Mouse (Mus musculus) hindbrain, embryonic 15.5 days (tissue): ENCODE measurements around the gene Gm20388. TPM values are rescaled to one million over a fixed set of nuclear protein-coding genes. Genes with fewer than 3 reads are reported as not detected.

ENCODE experiments used
- ATAC-seq: fragments of 200-750 bp; cut with Nextera tagmentation; 2 replicates; pipeline ENCODE4 v1.8.0; 2017; ENCODE audit warnings: low read depth, moderate number of reproducible peaks, moderate TSS enrichment; ENCODE audit not compliant: low FRiP score
- H3K27ac ChIP-seq: fragments of 300-500 bp; sonication (generic); replicated peaks from 2 replicates; pipeline ENCODE4 v1.5.1; 2015; ENCODE audit warnings: mild to moderate bottlenecking, inconsistent platforms
- H3K27me3 ChIP-seq: fragments of 300-500 bp; sonication (generic); 2 replicates; pipeline ENCODE4 v1.6.1; 2015; ENCODE audit warnings: control low read depth, inconsistent platforms
- H3K36me3 ChIP-seq: fragments of 300-500 bp; sonication (generic); 2 replicates; pipeline ENCODE4 v1.6.1; 2015; ENCODE audit warnings: control low read depth, inconsistent platforms
- H3K4me1 ChIP-seq: fragments of 300-500 bp; sonication (generic); replicated peaks from 2 replicates; pipeline ENCODE4 v1.6.1; 2015; ENCODE audit warnings: control low read depth, inconsistent platforms
- H3K4me2 ChIP-seq: fragments of 300-500 bp; sonication (generic); 2 replicates; pipeline ENCODE4 v1.6.1; 2015; ENCODE audit warnings: moderate library complexity, mild to moderate bottlenecking, inconsistent platforms
- H3K4me3 ChIP-seq: fragments of 300-500 bp; sonication (generic); 2 replicates; pipeline ENCODE4 v1.5.1; 2015; ENCODE audit warnings: mild to moderate bottlenecking, inconsistent platforms
- H3K9ac ChIP-seq: fragments of 300-500 bp; sonication (generic); 2 replicates; pipeline ENCODE4 v1.6.1; 2015; ENCODE audit warnings: inconsistent platforms
- H3K9me3 ChIP-seq: fragments of 300-500 bp; sonication (generic); 2 replicates; pipeline ENCODE4 v1.6.1; 2016; ENCODE audit warnings: control low read depth, inconsistent platforms
- WGBS: fragments of 180-500 bp; shearing (Covaris S2); methylation state at CpG from one replicate; pipeline ENCODE4 v1.1.7; 2015; 5-methylcytosine and 5-hydroxymethylcytosine counted together
- polyA plus RNA-seq: library from polyadenylated mRNA; unstranded; fragments of >200 nt; fragmentation: Nextera tagmentation; extraction: Ambion mirVana; gene quantifications from 2 replicates; pipeline ENCODE4 v1.2.1, GENCODE M21; 2015

The Gm20388 gene
- polyA plus RNA-seq, 1 experiment from 2014 or later: 5.4 TPM

DNA sequence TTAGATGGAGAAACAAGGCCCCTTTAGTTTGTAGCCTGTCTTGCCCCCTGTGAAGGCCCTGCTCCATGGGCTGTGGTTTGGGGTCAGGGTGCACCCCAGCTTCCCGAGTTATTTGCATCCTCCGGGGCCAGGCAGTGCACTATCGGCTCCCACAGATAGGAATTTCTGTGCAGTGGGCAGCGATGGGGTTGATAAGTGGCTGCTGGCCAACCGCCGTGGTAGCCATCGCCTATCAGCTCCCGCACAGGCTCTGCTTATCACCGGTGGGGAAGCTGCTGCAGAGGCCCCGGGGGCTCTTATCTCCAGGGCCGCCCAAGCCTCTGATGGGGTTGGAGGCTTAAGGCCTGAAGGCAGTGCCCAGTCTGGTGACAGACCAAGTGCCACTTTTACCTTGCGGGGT is 2398.6 kb downstream of the Gm20388 start:
- WGBS: 75% methylated on average over 12 of the region's 12 CpGs
- no peaks in the 10 kb centered on the region for H3K36me3 ChIP-seq
- H3K9me3 ChIP-seq: no peaks in the 10 kb centered on the region
- no peak overlapping the region for H3K9ac ChIP-seq
- no peak overlapping the region for H3K27ac ChIP-seq
- H3K4me3 ChIP-seq: no peak overlapping the region
- no peak overlapping the region for H3K4me2 ChIP-seq
- no peaks in the 10 kb centered on the region for H3K27me3 ChIP-seq
- H3K4me1 ChIP-seq: peaks cover 22% of the 10 kb centered on the region
- no peak for ATAC-seq

DNA sequence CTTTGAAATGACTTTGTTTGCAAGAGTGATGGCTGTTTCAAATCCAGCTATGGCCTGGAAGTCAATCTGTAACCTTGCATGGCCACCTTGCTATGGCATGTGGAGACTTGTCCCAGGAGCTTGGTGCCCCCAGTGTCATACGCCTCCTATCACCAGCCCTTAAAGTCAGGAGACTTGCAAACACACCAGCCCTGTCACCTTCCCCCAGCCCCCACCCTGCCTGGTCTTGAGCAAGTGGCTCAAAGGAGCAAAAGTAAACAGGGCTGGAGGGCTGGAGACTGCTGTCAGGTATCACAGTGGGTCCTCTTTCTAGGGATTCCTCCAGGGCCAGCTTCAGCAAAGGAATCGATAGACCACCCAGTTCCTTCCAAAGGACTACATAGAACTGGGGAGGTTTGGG is 2400.5 kb downstream of the Gm20388 start:
- Histone ChIP-seq H3K36me3 (no peaks in the 10 kb centered on the region), H3K27ac (no peak overlapping the region), H3K27me3 (no peaks in the 10 kb centered on the region), H3K9ac (no peak overlapping the region), H3K4me1 (peaks cover 22% of the 10 kb centered on the region), H3K4me3 (no peak overlapping the region), H3K4me2 (no peak overlapping the region), H3K9me3 (no peaks in the 10 kb centered on the region)
- 100% methylated on average over 2 of the region's 2 CpGs for WGBS
- no peak for ATAC-seq

- Histone ChIP-seq H3K27me3 (no peaks in the 10 kb centered on the region), H3K4me1 (peaks cover 9% of the 10 kb centered on the region), H3K4me2 (no peak overlapping the region), H3K9me3 (no peaks in the 10 kb centered on the region), H3K27ac (no peak overlapping the region), H3K36me3 (no peaks in the 10 kb centered on the region), H3K4me3 (no peak overlapping the region), H3K9ac (no peak overlapping the region)
- no peak for ATAC-seq
- WGBS: 81% methylated on average over 2 of the region's 2 CpGs
Measured at GRCm38 (mm10) chr8:122312553-122312952, 2401.9 kb downstream of the Gm20388 start.

GRCm38 (mm10) chr8:122313310-122313709 is 2402.7 kb downstream of the Gm20388 start:
- H3K27me3 ChIP-seq: no peaks in the 10 kb centered on the region
- H3K4me1 ChIP-seq: peaks cover 4% of the 10 kb centered on the region; the same call in 1 of the 2 replicates
- ATAC-seq: no peak
- no peak overlapping the region for H3K9ac ChIP-seq
- H3K27ac ChIP-seq: no peak overlapping the region
- no peak overlapping the region for H3K4me3 ChIP-seq
- no peaks in the 10 kb centered on the region for H3K36me3 ChIP-seq
- WGBS: 74% methylated on average over 12 of the region's 12 CpGs
- no peak overlapping the region for H3K4me2 ChIP-seq
- no peaks in the 10 kb centered on the region for H3K9me3 ChIP-seq

GRCm38 (mm10) chr8:122314899-122315496 is 2404.4 kb downstream of the Gm20388 start:
- Histone ChIP-seq H3K9ac (no peak overlapping the region), H3K27ac (no peak overlapping the region), H3K9me3 (no peaks in the 10 kb centered on the region), H3K4me1 (no peaks in the 10 kb centered on the region), H3K36me3 (no peaks in the 10 kb centered on the region), H3K4me2 (no peak overlapping the region), H3K4me3 (no peak overlapping the region), H3K27me3 (no peaks in the 10 kb centered on the region)
- ATAC-seq: no peak
- WGBS: 55% methylated on average over 13 of the region's 13 CpGs

GRCm38 (mm10) chr8:122316402-122316801 is 2405.8 kb downstream of the Gm20388 start:
- H3K9me3 ChIP-seq: no peaks in the 10 kb centered on the region
- no peaks in the 10 kb centered on the region for H3K27me3 ChIP-seq
- no peak overlapping the region for H3K4me2 ChIP-seq
- no peak for ATAC-seq
- H3K4me3 ChIP-seq: no peak overlapping the region
- H3K9ac ChIP-seq: no peak overlapping the region
- no peaks in the 10 kb centered on the region for H3K36me3 ChIP-seq
- WGBS: 59% methylated on average over 2 of the region's 2 CpGs
- H3K4me1 ChIP-seq: peaks cover 12% of the 10 kb centered on the region
- H3K27ac ChIP-seq: no peak overlapping the region

- ATAC-seq: no peak
- H3K4me2 ChIP-seq: no peak overlapping the region
- no peaks in the 10 kb centered on the region for H3K27me3 ChIP-seq
- H3K4me3 ChIP-seq: no peak overlapping the region
- no peak overlapping the region for H3K9ac ChIP-seq
- H3K4me1 ChIP-seq: peaks cover 16% of the 10 kb centered on the region
- no peaks in the 10 kb centered on the region for H3K9me3 ChIP-seq
- H3K27ac ChIP-seq: no peak overlapping the region
- 58% methylated on average over 8 of the region's 8 CpGs for WGBS
- no peaks in the 10 kb centered on the region for H3K36me3 ChIP-seq
Measured at GRCm38 (mm10) chr8:122317918-122318475, 2407.4 kb downstream of the Gm20388 start.

- no peak overlapping the region for H3K27ac ChIP-seq
- no peaks in the 10 kb centered on the region for H3K36me3 ChIP-seq
- H3K4me1 ChIP-seq: peaks cover 17% of the 10 kb centered on the region
- H3K9ac ChIP-seq: no peak overlapping the region
- WGBS: 65% methylated on average over 11 of the region's 11 CpGs
- no peak overlapping the region for H3K4me2 ChIP-seq
- H3K27me3 ChIP-seq: no peaks in the 10 kb centered on the region
- ATAC-seq: no peak
- no peak overlapping the region for H3K4me3 ChIP-seq
- H3K9me3 ChIP-seq: no peaks in the 10 kb centered on the region
Measured at GRCm38 (mm10) chr8:122319045-122319707, 2408.5 kb downstream of the Gm20388 start.

- Histone ChIP-seq H3K4me1 (peaks cover 23% of the 10 kb centered on the region), H3K4me2 (no peak overlapping the region), H3K36me3 (no peaks in the 10 kb centered on the region), H3K27ac (no peak overlapping the region), H3K27me3 (no peaks in the 10 kb centered on the region), H3K4me3 (no peak overlapping the region), H3K9ac (no peak overlapping the region), H3K9me3 (no peaks in the 10 kb centered on the region)
- WGBS: 80% methylated on average over 7 of the region's 7 CpGs
- no peak for ATAC-seq
Measured at GRCm38 (mm10) chr8:122319708-122320075, 2409.1 kb downstream of the Gm20388 start.

DNA sequence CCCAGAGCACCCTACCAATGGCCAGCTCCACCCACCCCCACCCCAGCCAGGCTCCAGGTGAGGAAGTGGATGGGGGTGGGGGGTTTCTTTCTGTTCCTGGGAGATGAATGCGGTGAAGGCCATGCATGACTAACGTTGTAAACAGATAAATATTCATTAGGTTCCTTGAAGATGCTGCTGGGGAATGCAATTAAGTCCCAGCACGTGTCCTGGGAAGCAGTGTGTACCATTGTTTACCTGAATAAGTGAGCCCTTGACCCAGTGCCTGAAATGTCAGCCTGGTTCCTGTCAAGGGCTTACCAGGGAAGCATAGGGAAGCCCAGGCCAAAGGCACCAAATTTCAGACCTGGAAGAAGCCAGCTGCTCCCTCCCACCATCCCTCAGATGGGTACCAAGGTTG is 2409.9 kb downstream of the Gm20388 start:
- no peaks in the 10 kb centered on the region for H3K9me3 ChIP-seq
- H3K4me1 ChIP-seq: peaks cover 31% of the 10 kb centered on the region
- no peak overlapping the region for H3K9ac ChIP-seq
- no peaks in the 10 kb centered on the region for H3K27me3 ChIP-seq
- 14% methylated on average over 3 of the region's 3 CpGs for WGBS
- H3K36me3 ChIP-seq: no peaks in the 10 kb centered on the region
- ATAC-seq: no peak
- no peak overlapping the region for H3K4me3 ChIP-seq
- H3K4me2 ChIP-seq: no peak overlapping the region
- peak overlapping the region; percentile 35; the same call in 1 of the 2 replicates for H3K27ac ChIP-seq

DNA sequence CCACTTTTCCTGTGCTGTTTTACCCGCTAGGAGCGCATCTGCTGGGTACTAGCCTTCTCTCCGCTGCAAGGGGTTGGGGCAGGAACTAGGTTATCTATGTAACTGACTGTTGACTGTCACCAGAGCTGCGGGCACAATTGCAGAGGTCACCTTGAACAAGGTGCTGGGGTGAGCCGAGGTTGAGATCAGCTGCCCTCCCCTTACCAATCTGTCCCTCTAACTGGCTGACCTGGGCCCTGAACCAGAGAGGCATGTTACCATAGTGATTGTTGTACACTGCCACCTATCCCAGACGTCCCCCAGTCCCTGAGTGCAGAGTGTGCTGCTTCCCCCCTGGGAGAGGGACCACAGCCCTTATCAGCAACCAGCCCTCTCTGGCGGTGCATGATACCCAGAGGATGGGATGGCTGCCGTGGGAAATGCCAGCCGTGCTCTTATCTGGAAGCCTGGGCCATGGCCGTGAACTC is 2410.8 kb downstream of the Gm20388 start:
- Histone ChIP-seq H3K27me3 (no peaks in the 10 kb centered on the region), H3K4me1 (peaks cover 41% of the 10 kb centered on the region), H3K4me2 (no peak overlapping the region), H3K27ac (no peak overlapping the region), H3K9ac (no peak overlapping the region), H3K4me3 (no peak overlapping the region), H3K36me3 (no peaks in the 10 kb centered on the region), H3K9me3 (no peaks in the 10 kb centered on the region)
- 62% methylated on average over 10 of the region's 10 CpGs for WGBS
- no peak for ATAC-seq

GRCm38 (mm10) chr8:122322126-122322525 is 2411.5 kb downstream of the Gm20388 start:
- 84% methylated on average over 7 of the region's 7 CpGs for whole genome bisulfite sequencing
- no peak overlapping the region for H3K4me3 ChIP-seq
- no peak for ATAC-seq
- H3K27me3 ChIP-seq: no peaks in the 10 kb centered on the region
- peaks cover 41% of the 10 kb centered on the region for H3K4me1 ChIP-seq
- H3K36me3 ChIP-seq: no peaks in the 10 kb centered on the region
- no peak overlapping the region for H3K27ac ChIP-seq
- no peak overlapping the region for H3K9ac ChIP-seq
- H3K9me3 ChIP-seq: no peaks in the 10 kb centered on the region
- H3K4me2 ChIP-seq: no peak overlapping the region
